Mouse (Mus musculus) thymus, adult 2 months (tissue): ENCODE data around the gene Galnt10.

ENCODE experiments used
- CTCF ChIP-seq: fragments of 200-500 bp; IDR thresholded peaks from 2 replicates; pipeline ENCODE4 v1.5.1; 2012; ENCODE audit warnings: mild to moderate bottlenecking, control low read depth, low read length, moderate library complexity, borderline replicate concordance; ENCODE audit not compliant: control insufficient read depth, poor library complexity, insufficient read depth; ENCODE audit errors: extremely low read depth
- POLR2A ChIP-seq: fragments of 200-500 bp; IDR thresholded peaks from 2 replicates; pipeline ENCODE4 v1.6.1; 2012; ENCODE audit warnings: mild to moderate bottlenecking, low read length, control low read depth, moderate library complexity; ENCODE audit not compliant: control insufficient read depth, poor library complexity, insufficient read depth; ENCODE audit errors: extremely low read depth

DNA sequence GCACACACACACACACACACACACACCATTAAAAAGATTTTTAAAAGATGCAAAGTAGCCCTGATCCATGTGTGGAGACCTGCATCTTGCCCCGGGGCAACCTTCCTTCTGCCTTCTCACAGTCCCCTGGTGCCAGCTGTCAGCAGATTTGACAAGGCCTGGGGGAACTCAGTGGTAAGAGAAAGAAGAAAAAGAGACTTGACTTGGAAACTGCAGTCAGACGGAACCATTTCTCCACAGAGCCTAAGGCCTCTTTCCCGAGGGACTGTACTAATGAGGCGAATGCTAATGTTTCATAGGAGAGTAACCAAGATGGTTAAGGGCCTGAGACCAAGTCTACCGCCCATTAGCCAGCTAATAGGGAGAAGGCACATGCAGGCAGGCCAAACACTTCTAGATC is 49.3 kb upstream of the Galnt10 start:
- no peak for TF ChIP-seq CTCF
- no peak for TF ChIP-seq POLR2A
